In the genomic region with DNA sequence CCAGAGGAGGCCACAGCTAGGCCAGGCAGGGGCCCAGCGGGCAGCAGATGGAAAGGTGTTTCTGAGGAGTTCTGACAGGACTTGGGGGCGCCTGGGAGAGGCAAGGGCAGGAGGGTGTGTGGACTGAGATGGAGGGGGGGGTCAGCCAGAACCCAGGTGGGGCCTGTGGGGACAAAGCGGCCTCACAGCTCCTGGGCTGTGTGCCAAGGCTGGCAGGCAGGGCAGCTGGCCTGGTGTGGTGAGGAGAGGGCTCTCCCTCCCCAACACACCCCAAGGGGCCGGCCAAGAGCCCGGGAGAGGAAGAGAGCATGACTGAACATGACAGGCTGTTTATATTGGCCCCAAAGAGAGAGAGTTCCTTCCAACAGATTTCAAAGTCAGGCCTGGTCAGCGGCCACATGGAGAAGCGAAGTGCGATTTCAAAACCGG, we compare ENCODE assay signal across 8 mouse cellular contexts. TPM values are rescaled to one million over a fixed set of nuclear protein-coding genes. Genes with fewer than 3 reads are reported as not detected.
A peak's percentile ranks its signal among the peaks of the same experiment; 100 is the strongest.
DNase-seq lines count a peak whose midpoint lies in the region; ATAC-seq and TF ChIP-seq lines count a peak whose summit lies in the region.

No protein-coding gene starts in this region.

- H3K27ac ChIP-seq in liver, embryonic 12.5 days, result no peak overlapping the region
- H3K27ac ChIP-seq in embryonic fibroblast, embryonic 13.5 days (ENCODE audit: insufficient read depth, low read length), result peak overlapping the region; percentile 39; the same call in 1 of the 2 replicates
- H3K27ac ChIP-seq in heart, embryonic 14.5 days (replicated peaks in 1 of 2; ENCODE audit: control insufficient read depth in 1 of 2, insufficient read depth in 1 of 2, low read depth in 2 of 2, low read length in 2 of 2), result peak overlapping the region; percentile 77 to 80
- peak overlapping the region; percentile 87 for H3K27ac ChIP-seq in kidney, embryonic 15.5 days
- peak overlapping the region; percentile 87 for H3K27ac ChIP-seq in limb, embryonic 13.5 days

- H3K9me3 ChIP-seq in liver, embryonic 12.5 days (replicated peaks), result no peaks in the 10 kb centered on the region
- H3K9me3 ChIP-seq in heart, embryonic 14.5 days (ENCODE audit: control insufficient read depth, low read length), result no peaks in the 10 kb centered on the region
- H3K9me3 ChIP-seq in kidney, embryonic 15.5 days (replicated peaks), result no peaks in the 10 kb centered on the region
- no peaks in the 10 kb centered on the region for H3K9me3 ChIP-seq in limb, embryonic 13.5 days

- peak; percentile 41 for DNase-seq in liver
- peak; percentile 68 for DNase-seq in ovary, postnatal 14 days (ENCODE audit: low spot score)
- no peak for DNase-seq in thymus, postnatal 4 days

- H3K4me1 ChIP-seq in liver, embryonic 12.5 days, result no peaks in the 10 kb centered on the region
- H3K4me1 ChIP-seq in embryonic fibroblast, embryonic 13.5 days (ENCODE audit: control insufficient read depth, insufficient read depth, low read length), result peaks cover 10% of the 10 kb centered on the region
- H3K4me1 ChIP-seq in heart, embryonic 14.5 days (ENCODE audit: control insufficient read depth in 2 of 2, insufficient read depth in 2 of 2, low read length in 2 of 2), result peaks cover 37 to 45% of the 10 kb centered on the region in 2 experiments
- H3K4me1 ChIP-seq in kidney, embryonic 15.5 days, result peaks cover 57% of the 10 kb centered on the region
- H3K4me1 ChIP-seq in limb, embryonic 13.5 days, result peaks cover 90% of the 10 kb centered on the region

- no peak overlapping the region for H3K4me2 ChIP-seq in liver, embryonic 12.5 days
- H3K4me2 ChIP-seq in heart, embryonic 14.5 days (ENCODE audit: low read length), result peak overlapping the region; percentile 35; the same call in 1 of the 2 replicates
- H3K4me2 ChIP-seq in kidney, embryonic 15.5 days, result 0 out of 2 replicates have a peak overlapping the region, but pooled peaks have one; percentile 15
- no peak overlapping the region for H3K4me2 ChIP-seq in limb, embryonic 13.5 days (replicated peaks)

- TF ChIP-seq CTCF in embryonic fibroblast, embryonic 13.5 days (IDR thresholded peaks at IDR 0.05; ENCODE audit: borderline replicate concordance, insufficient read depth, low read length), result no peak

- H3K27me3 ChIP-seq in liver, embryonic 12.5 days (replicated peaks), result no peaks in the 10 kb centered on the region
- no peaks in the 10 kb centered on the region for H3K27me3 ChIP-seq in heart, embryonic 14.5 days (ENCODE audit: control insufficient read depth, insufficient read depth, low read length)
- H3K27me3 ChIP-seq in kidney, embryonic 15.5 days, result no peaks in the 10 kb centered on the region
- no peaks in the 10 kb centered on the region for H3K27me3 ChIP-seq in limb, embryonic 13.5 days

- no peak for TF ChIP-seq POLR2A in embryonic fibroblast, embryonic 13.5 days (IDR thresholded peaks at IDR 0.05; ENCODE audit: low read depth, low read length)

- WGBS in liver, embryonic 12.5 days (ENCODE audit: insufficient replicate concordance), result 46% methylated on average over 9 of the region's 9 CpGs
- WGBS in heart, embryonic 14.5 days, result 13% methylated on average over 9 of the region's 9 CpGs
- WGBS in kidney, embryonic 15.5 days, result 20% methylated on average over 9 of the region's 9 CpGs
- 18% methylated on average over 9 of the region's 9 CpGs for WGBS in limb, embryonic 13.5 days

- H3K4me3 ChIP-seq in liver, embryonic 12.5 days, result no peak overlapping the region
- no peak overlapping the region for H3K4me3 ChIP-seq in embryonic fibroblast, embryonic 13.5 days (ENCODE audit: insufficient read depth, low read length)
- no peak overlapping the region for H3K4me3 ChIP-seq in heart, embryonic 14.5 days (ENCODE audit: control insufficient read depth in 1 of 2, insufficient read depth in 1 of 2, low read depth in 1 of 2, low read length in 2 of 2)
- H3K4me3 ChIP-seq in kidney, embryonic 15.5 days (replicated peaks), result no peak overlapping the region
- no peak overlapping the region for H3K4me3 ChIP-seq in limb, embryonic 13.5 days

- no peaks in the 10 kb centered on the region for H3K36me3 ChIP-seq in liver, embryonic 12.5 days
- H3K36me3 ChIP-seq in heart, embryonic 14.5 days (ENCODE audit: control insufficient read depth, insufficient read depth, low read length), result no peaks in the 10 kb centered on the region
- H3K36me3 ChIP-seq in kidney, embryonic 15.5 days, result no peaks in the 10 kb centered on the region
- H3K36me3 ChIP-seq in limb, embryonic 13.5 days, result no peaks in the 10 kb centered on the region

- H3K9ac ChIP-seq in liver, embryonic 12.5 days, result no peak overlapping the region
- H3K9ac ChIP-seq in heart, embryonic 14.5 days (ENCODE audit: low read length), result no peak overlapping the region; the same call in 1 of the 2 replicates
- H3K9ac ChIP-seq in kidney, embryonic 15.5 days, result no peak overlapping the region
- peak overlapping the region; percentile 2; the same call in 1 of the 2 replicates for H3K9ac ChIP-seq in limb, embryonic 13.5 days

- ATAC-seq in liver, embryonic 12.5 days, result no peak
- peak; percentile 85 for ATAC-seq in heart, embryonic 14.5 days (ENCODE audit: insufficient number of reproducible peaks, insufficient read depth, low FRiP score, low read depth)
- peak; percentile 74 for ATAC-seq in kidney, embryonic 15.5 days (replicated peaks; ENCODE audit: low FRiP score)
- ATAC-seq in limb, embryonic 13.5 days (ENCODE audit: low FRiP score, low read depth), result peak; percentile 68

RNA-seq across cellular contexts. Expression of a gene that starts 25.4 kb away (rescaled TPM):
- polyA plus RNA-seq in liver, embryonic 12.5 days (2016; fragmentation: Nextera tagmentation; extraction: Ambion mirVana), result 0.52 and 1.4 TPM in 2 replicates
- 21.8 and 35.2 TPM in 2 replicates for polyA plus RNA-seq in embryonic fibroblast, embryonic 13.5 days (2011; ENCODE audit: insufficient read length, low read depth, missing spikeins)
- 3.1 TPM in 2 replicates for polyA plus RNA-seq in heart, embryonic 14.5 days (2014; fragmentation: Nextera tagmentation; extraction: Ambion mirVana)
- polyA plus RNA-seq in kidney, embryonic 15.5 days (2015; fragmentation: Nextera tagmentation; extraction: Ambion mirVana), result 11.1 and 14.7 TPM in 2 replicates
- 32.1 and 47.5 TPM in 2 replicates for polyA plus RNA-seq in limb, embryonic 13.5 days (2015; fragmentation: Nextera tagmentation; extraction: Ambion mirVana)

RNA-seq across cellular contexts. Expression of a gene that starts 41.7 kb away (rescaled TPM):
- polyA plus RNA-seq in liver, embryonic 12.5 days (2016; fragmentation: Nextera tagmentation; extraction: Ambion mirVana), result 0.02 and 0.04 TPM in 2 replicates
- 0.20 and 0.32 TPM in 2 replicates for polyA plus RNA-seq in embryonic fibroblast, embryonic 13.5 days (2011; ENCODE audit: insufficient read length, low read depth, missing spikeins)
- polyA plus RNA-seq in heart, embryonic 14.5 days (2014; fragmentation: Nextera tagmentation; extraction: Ambion mirVana), result 0.05 and 0.14 TPM in 2 replicates
- 0.19 and 0.25 TPM in 2 replicates for polyA plus RNA-seq in kidney, embryonic 15.5 days (2015; fragmentation: Nextera tagmentation; extraction: Ambion mirVana)
- 0.31 and 0.32 TPM in 2 replicates for polyA plus RNA-seq in limb, embryonic 13.5 days (2015; fragmentation: Nextera tagmentation; extraction: Ambion mirVana)

RNA-seq across cellular contexts. Expression of a gene that starts 49.5 kb away (rescaled TPM):
- not detected in 2 replicates for polyA plus RNA-seq in liver, embryonic 12.5 days (2016; fragmentation: Nextera tagmentation; extraction: Ambion mirVana)
- not detected in 2 replicates for polyA plus RNA-seq in embryonic fibroblast, embryonic 13.5 days (2011; ENCODE audit: insufficient read length, low read depth, missing spikeins)
- 0.09 TPM in 1 of 2 replicates, not detected in the other for polyA plus RNA-seq in heart, embryonic 14.5 days (2014; fragmentation: Nextera tagmentation; extraction: Ambion mirVana)
- polyA plus RNA-seq in kidney, embryonic 15.5 days (2015; fragmentation: Nextera tagmentation; extraction: Ambion mirVana), result 1.2 and 1.4 TPM in 2 replicates
- 0.94 and 1.1 TPM in 2 replicates for polyA plus RNA-seq in limb, embryonic 13.5 days (2015; fragmentation: Nextera tagmentation; extraction: Ambion mirVana)

Comparison
In these comparisons a context has a peak if more than half of its experiments do, and no peak if none do; other contexts are left out.
1. H3K4me2 ChIP-seq: peak in heart, embryonic 14.5 days (single experiment) and kidney, embryonic 15.5 days (single experiment); none in liver, embryonic 12.5 days (single experiment) and limb, embryonic 13.5 days (single experiment).